Mouse (Mus musculus) CH12.LX (cell line): ENCODE measurements at regions not wholly inside any gene's neighbourhood (a gene's known extent, or its start where the extent isn't known, plus 50 kb on each side); places are given as distances from the start of the nearest gene placed in this dataset.
A peak's percentile ranks its signal among the peaks of the same experiment; 100 is the strongest.

Source experiments
- DNase-seq: peaks from one replicate; pipeline ENCODE4 v3.0.0-alpha.2; 2013; ENCODE audit errors: extremely low read depth
- H3K27ac ChIP-seq: 2 replicates; pipeline ENCODE4 v1.5.1; 2012; ENCODE audit warnings: low read depth, mild to moderate bottlenecking, control low read depth, moderate library complexity; ENCODE audit not compliant: insufficient read depth
- H3K27me3 ChIP-seq: replicated peaks from 2 replicates; pipeline ENCODE3; 2012; ENCODE audit warnings: inconsistent platforms
- H3K36me3 ChIP-seq, 2 experiments: replicated peaks in 1 of 2; 2 replicates each; pipeline versions ENCODE3 to v1.6.1; 2012; ENCODE audit warnings: inconsistent platforms in 1 of 2, low read length in 1 of 2, mild to moderate bottlenecking in 1 of 2, mixed read lengths in 1 of 2, moderate library complexity in 1 of 2; ENCODE audit not compliant: control insufficient read depth in 1 of 2, insufficient read depth in 1 of 2
- H3K4me1 ChIP-seq, 2 experiments: 2 replicates each; pipeline ENCODE4 v1.6.1; 2012; ENCODE audit warnings: inconsistent platforms in 1 of 2, moderate library complexity in 1 of 2; ENCODE audit not compliant: insufficient read depth in 2 of 2, control insufficient read depth in 1 of 2
- H3K4me2 ChIP-seq: 2 replicates; pipeline ENCODE4 v1.6.1; 2012; ENCODE audit warnings: low read depth, mild to moderate bottlenecking, control low read depth; ENCODE audit not compliant: poor library complexity, insufficient read depth, severe bottlenecking
- H3K4me3 ChIP-seq, 3 experiments: fragments of 150-350 bp in 1 of 3; sonication (generic) in 1 of 3; replicated peaks in 1 of 3; 2 replicates each; pipeline versions ENCODE3 to v1.5.1; 2011 to 2012; ENCODE audit warnings: low read depth in 2 of 3, low read length in 2 of 3, mild to moderate bottlenecking in 2 of 3, moderate library complexity in 2 of 3, control low read depth in 1 of 3, improper control_type of control experiment in 1 of 3, inconsistent platforms in 1 of 3, mixed read lengths in 1 of 3; ENCODE audit not compliant: poor library complexity in 1 of 3
- H3K79me2 ChIP-seq: replicated peaks from 2 replicates; pipeline ENCODE4 v1.6.1; 2012; ENCODE audit warnings: mild to moderate bottlenecking, moderate library complexity; ENCODE audit not compliant: control insufficient read depth, poor library complexity, insufficient read depth, severe bottlenecking; ENCODE audit errors: extremely low read depth
- H3K9ac ChIP-seq: 2 replicates; pipeline ENCODE4 v1.6.1; 2012; ENCODE audit warnings: low read depth, mild to moderate bottlenecking, control low read depth, moderate library complexity; ENCODE audit not compliant: insufficient read depth
- H3K9me3 ChIP-seq: replicated peaks from 2 replicates; pipeline ENCODE3; 2012; ENCODE audit warnings: low read length, inconsistent platforms, mixed read lengths
- CHD1 ChIP-seq: IDR thresholded peaks from 2 replicates; pipeline ENCODE4 v1.6.1; 2012; ENCODE audit warnings: low read depth, low read length, improper control_type of control experiment, inconsistent platforms
- CHD2 ChIP-seq: IDR thresholded peaks from 2 replicates; pipeline ENCODE4 v1.6.1; 2011; ENCODE audit warnings: low read length, improper control_type of control experiment
- CTCF ChIP-seq, 2 experiments: IDR thresholded peaks in 1 of 2; conservative IDR thresholded peaks in 1 of 2; 2 replicates each; pipeline ENCODE4 v1.5.1; 2011 to 2012; ENCODE audit warnings: low read depth in 2 of 2, low read length in 2 of 2, improper control_type of control experiment in 1 of 2, inconsistent platforms in 1 of 2, mild to moderate bottlenecking in 1 of 2, moderate library complexity in 1 of 2
- E2F4 ChIP-seq: IDR thresholded peaks from 2 replicates; pipeline ENCODE4 v1.6.1; 2011; ENCODE audit warnings: low read depth, low read length, improper control_type of control experiment; ENCODE audit not compliant: insufficient replicate concordance
- ETS1 ChIP-seq: conservative IDR thresholded peaks from 2 replicates; pipeline ENCODE4 v1.6.1; 2012; ENCODE audit warnings: low read depth, mild to moderate bottlenecking, inconsistent platforms, low read length, improper control_type of control experiment, moderate library complexity
- GABPA ChIP-seq: IDR thresholded peaks from 2 replicates; pipeline ENCODE4 v1.6.1; 2012; ENCODE audit warnings: low read depth, low read length, improper control_type of control experiment, inconsistent platforms; ENCODE audit not compliant: insufficient replicate concordance
- HCFC1 ChIP-seq: IDR thresholded peaks from 2 replicates; pipeline ENCODE4 v1.6.1; 2012; ENCODE audit warnings: low read depth, mild to moderate bottlenecking, inconsistent platforms, low read length, improper control_type of control experiment
- IRF4 ChIP-seq: IDR thresholded peaks from 2 replicates; pipeline ENCODE4 v1.6.1; 2014; ENCODE audit warnings: low read depth, mild to moderate bottlenecking, inconsistent platforms, low read length, improper control_type of control experiment
- JUN ChIP-seq: IDR thresholded peaks from 2 replicates; pipeline ENCODE4 v1.6.1; 2011; ENCODE audit warnings: low read depth, mild to moderate bottlenecking, low read length, improper control_type of control experiment, moderate library complexity; ENCODE audit not compliant: insufficient read depth
- KAT2A ChIP-seq: IDR thresholded peaks from 2 replicates; pipeline ENCODE4 v1.6.1; 2012; ENCODE audit warnings: low read length, improper control_type of control experiment, inconsistent platforms; ENCODE audit not compliant: insufficient replicate concordance
- MAFK ChIP-seq: IDR thresholded peaks from 2 replicates; pipeline ENCODE4 v1.6.1; 2011; ENCODE audit warnings: low read length, improper control_type of control experiment; ENCODE audit not compliant: insufficient replicate concordance
- MAZ ChIP-seq: IDR thresholded peaks from 2 replicates; pipeline ENCODE4 v1.6.1; 2012; ENCODE audit warnings: low read depth, mild to moderate bottlenecking, inconsistent platforms, low read length, improper control_type of control experiment, moderate library complexity
- MEF2A ChIP-seq: IDR thresholded peaks from 2 replicates; pipeline ENCODE4 v1.6.1; 2014; ENCODE audit warnings: low read depth, mild to moderate bottlenecking, inconsistent platforms, low read length, improper control_type of control experiment, borderline replicate concordance
- MYC ChIP-seq: IDR thresholded peaks from 2 replicates; pipeline ENCODE4 v1.6.1; 2011; ENCODE audit warnings: low read depth, mild to moderate bottlenecking, improper control_type of control experiment, low read length
- NELFE ChIP-seq: IDR thresholded peaks from 2 replicates; pipeline ENCODE4 v1.6.1; 2011; ENCODE audit warnings: low read depth, low read length, improper control_type of control experiment
- NRF1 ChIP-seq: IDR thresholded peaks from 2 replicates; pipeline ENCODE4 v1.6.1; 2014; ENCODE audit warnings: low read depth, mild to moderate bottlenecking, inconsistent platforms, low read length, improper control_type of control experiment, moderate library complexity
- PAX5 ChIP-seq: IDR thresholded peaks from 2 replicates; pipeline ENCODE4 v1.6.1; 2012; ENCODE audit warnings: low read length, inconsistent platforms, mixed read lengths
- POLR2AphosphoS2 ChIP-seq: IDR thresholded peaks from 2 replicates; pipeline ENCODE4 v1.6.1; 2011; ENCODE audit warnings: low read depth, low read length, improper control_type of control experiment
- RAD21 ChIP-seq: IDR thresholded peaks from 2 replicates; pipeline ENCODE4 v1.6.1; 2011; ENCODE audit warnings: low read depth, mild to moderate bottlenecking, low read length, improper control_type of control experiment, moderate library complexity
- SIN3A ChIP-seq: IDR thresholded peaks from 2 replicates; pipeline ENCODE4 v1.6.1; 2012; ENCODE audit warnings: low read length, improper control_type of control experiment, inconsistent platforms
- SMC3 ChIP-seq: IDR thresholded peaks from 2 replicates; pipeline ENCODE4 v1.6.1; 2011; ENCODE audit warnings: low read depth, low read length, improper control_type of control experiment
- TBP ChIP-seq: conservative IDR thresholded peaks from 2 replicates; pipeline ENCODE4 v1.6.1; 2011; ENCODE audit warnings: low read depth, low read length, improper control_type of control experiment
- USF1 ChIP-seq: IDR thresholded peaks from 2 replicates; pipeline ENCODE4 v1.6.1; 2014; ENCODE audit warnings: low read depth, mild to moderate bottlenecking, inconsistent platforms, low read length, improper control_type of control experiment
- USF2 ChIP-seq: conservative IDR thresholded peaks from 2 replicates; pipeline ENCODE4 v1.6.1; 2011; ENCODE audit warnings: low read depth, low read length, improper control_type of control experiment
- ZC3H11A ChIP-seq: IDR thresholded peaks from 2 replicates; pipeline ENCODE4 v1.6.1; 2012; ENCODE audit warnings: low read depth, mild to moderate bottlenecking, inconsistent platforms, low read length, improper control_type of control experiment
- ZKSCAN1 ChIP-seq: IDR thresholded peaks from 2 replicates; pipeline ENCODE4 v1.6.1; 2012; ENCODE audit warnings: low read depth, inconsistent platforms, low read length, improper control_type of control experiment, borderline replicate concordance
- ZNF384 ChIP-seq: IDR thresholded peaks from 2 replicates; pipeline ENCODE4 v1.6.1; 2012; ENCODE audit warnings: low read depth, low read length, improper control_type of control experiment, inconsistent platforms
- dilution Hi-C: fragments of 300-500 bp; cut with MboI; formaldehyde crosslinking; loops from 2 replicates; pipeline ENCODE4 v1.14.3; 2020; ENCODE audit warnings: low sequenced_read_pairs; ENCODE audit not compliant: extremely low pct_unique_long_range_greater_than_20kb, extremely low pct_ligation_motif_present
- in situ Hi-C: fragments of 300-500 bp; cut with MboI; formaldehyde crosslinking; loops from 3 replicates; pipeline ENCODE4 v1.14.3; 2019; ENCODE audit warnings: low sequenced_read_pairs, low pct_ligation_motif_present, low pct_unique_long_range_greater_than_20kb, mixed read lengths

DNA sequence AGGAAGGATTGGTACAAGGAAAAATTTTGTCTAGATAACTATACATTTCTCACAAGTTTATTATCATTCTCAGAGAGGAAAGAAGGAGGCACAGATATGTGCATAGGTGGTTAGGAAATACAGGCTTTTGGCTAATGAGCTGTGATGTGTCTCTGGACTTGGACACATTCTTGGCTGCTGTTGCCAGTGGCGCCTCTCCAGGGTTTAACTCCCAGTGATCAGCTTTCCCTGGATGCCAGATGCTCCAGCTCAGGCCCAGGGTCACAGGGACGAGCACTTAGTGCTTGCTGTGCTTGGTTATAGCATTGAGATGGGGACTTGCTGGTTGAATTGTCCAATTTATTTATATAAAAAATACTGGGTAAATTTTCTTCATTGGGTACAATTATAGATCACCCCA, 215.3 kb upstream of the Unc93a2 start:
- Histone ChIP-seq H3K27me3 (no peaks in the 10 kb centered on the region), H3K27ac (no peak overlapping the region)
- TF ChIP-seq HCFC1, result no peak
- TF ChIP-seq USF2, result no peak
- TF ChIP-seq USF1, result no peak
- no peak for TF ChIP-seq NELFE
- TF ChIP-seq CHD1, result no peak
- TF ChIP-seq CHD2, result no peak
- no peak for TF ChIP-seq KAT2A
- no peak for TF ChIP-seq MEF2A
- no peak for TF ChIP-seq IRF4
- no peak for TF ChIP-seq ZC3H11A
- no peak for TF ChIP-seq MAFK
- TF ChIP-seq PAX5, result no peak
- TF ChIP-seq, all 38 proteins: peak for 0
- Histone ChIP-seq H3K4me3 (no peak overlapping the region), H3K36me3 (no peaks in the 10 kb centered on the region), H3K9ac (no peak overlapping the region), H3K79me2 (no peaks in the 10 kb centered on the region), H3K9me3 (peaks cover under 1% of the 10 kb centered on the region), H3K4me2 (no peak overlapping the region), H3K4me1 (no peaks in the 10 kb centered on the region)
- dilution Hi-C loops (no loop called here), in situ Hi-C loops (no loop called here)
- DNase-seq, result no peak

DNA sequence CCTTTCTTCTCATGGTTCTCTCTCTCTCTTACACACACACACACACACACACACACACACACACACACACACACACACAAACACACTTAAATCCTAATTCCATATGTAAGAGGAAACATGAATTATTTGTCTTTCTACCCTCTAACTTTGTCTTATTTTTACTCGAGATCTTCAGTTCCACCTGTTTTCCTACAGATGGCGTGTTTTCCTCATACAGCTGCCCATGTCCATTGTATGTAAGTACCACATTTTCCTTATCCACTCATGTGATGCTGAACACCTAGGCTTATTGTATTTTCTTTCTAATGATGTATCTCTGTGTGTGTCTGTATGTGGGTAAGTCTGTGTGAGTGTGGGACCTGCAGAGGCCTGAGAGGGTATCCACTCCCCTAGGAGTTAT, 212.2 kb upstream of the Unc93a2 start:
- DNase-seq, result no peak
- no peak overlapping the region for H3K4me2 ChIP-seq
- no peaks in the 10 kb centered on the region for H3K27me3 ChIP-seq
- H3K79me2 ChIP-seq, result no peaks in the 10 kb centered on the region
- peaks cover 2% of the 10 kb centered on the region for H3K9me3 ChIP-seq
- dilution Hi-C loops (no loop called here), in situ Hi-C loops (no loop called here)
- no peaks in the 10 kb centered on the region for H3K4me1 ChIP-seq
- no peak overlapping the region for H3K9ac ChIP-seq
- H3K27ac ChIP-seq, result no peak overlapping the region
- H3K4me3 ChIP-seq, result no peak overlapping the region
- TF ChIP-seq RAD21 (peak; percentile 53), SIN3A (no peak), USF2 (no peak), SMC3 (peak; percentile 42; the same call in 1 of the 2 replicates), CTCF (conservative IDR thresholded peaks at IDR 0.05 in 1 of 2, IDR thresholded peaks at IDR 0.05 in 1 of 2; ENCODE audit: low read depth in 2 of 2, low read length in 2 of 2) (peak in 1 of 2 experiments; percentile 56; a peak in 2 of 4 replicates)
- H3K36me3 ChIP-seq, result no peaks in the 10 kb centered on the region

- Histone ChIP-seq H3K9me3 (peaks cover 2% of the 10 kb centered on the region), H3K27ac (no peak overlapping the region), H3K4me3 (no peak overlapping the region), H3K79me2 (no peaks in the 10 kb centered on the region), H3K4me1 (peaks cover 0 to 7% of the 10 kb centered on the region in 2 experiments; a peak in 1 of 4 replicates), H3K9ac (no peak overlapping the region), H3K4me2 (no peak overlapping the region), H3K36me3 (no peaks in the 10 kb centered on the region), H3K27me3 (no peaks in the 10 kb centered on the region)
- TF ChIP-seq POLR2AphosphoS2 (no peak), ZKSCAN1 (no peak), ZC3H11A (no peak), GABPA (no peak), IRF4 (no peak), CHD1 (no peak), NELFE (no peak), MYC (no peak), TBP (no peak), E2F4 (no peak), JUN (no peak), ZNF384 (no peak), ETS1 (no peak), MAZ (no peak), HCFC1 (no peak), NRF1 (no peak), MEF2A (no peak)
- in situ Hi-C loops, result no loop called here
- DNase-seq, result no peak
- dilution Hi-C loops, result no loop called here
Observed at GRCm38 (mm10) chr17:7594801-7595200, 209.5 kb upstream of the Unc93a2 start.
